13 mouse cellular contexts compared by ENCODE assay signal in genomic region chr7:143979986-143980385, GRCm38 (mm10). TPM values are rescaled to one million over a fixed set of nuclear protein-coding genes. Genes with fewer than 3 reads are reported as not detected.
DNase-seq lines count a peak whose midpoint lies in the region; ATAC-seq lines count a peak whose summit lies in the region.
"Had no signal": no experiment of that assay in that cellular context is flagged by ENCODE, and none has a peak within 500 bp of the region (broad histone marks: within the 10 kb centered on the region; RNA-seq: fewer than 3 reads in every experiment).

No protein-coding gene starts in this region.

- peak overlapping the region; percentile 54; the same call in 1 of the 2 replicates for H3K4me3 ChIP-seq in hindbrain, embryonic 13.5 days
- H3K4me3 ChIP-seq in hindbrain, embryonic 14.5 days (replicated peaks; ENCODE audit: low read length), result no peak overlapping the region
- no peak overlapping the region for H3K4me3 ChIP-seq in lung, embryonic 15.5 days
- no peak overlapping the region for H3K4me3 ChIP-seq in neural tube, embryonic 14.5 days (ENCODE audit: low read depth, low read length)

- peaks cover 21% of the 10 kb centered on the region for H3K4me1 ChIP-seq in hindbrain, embryonic 13.5 days (replicated peaks)
- H3K4me1 ChIP-seq in hindbrain, embryonic 14.5 days (replicated peaks; ENCODE audit: control insufficient read depth, insufficient read depth, low read length), result peaks cover 14% of the 10 kb centered on the region; the same call in 1 of the 2 replicates
- peaks cover 20% of the 10 kb centered on the region; the same call in 1 of the 2 replicates for H3K4me1 ChIP-seq in lung, embryonic 15.5 days
- H3K4me1 ChIP-seq in neural tube, embryonic 14.5 days (ENCODE audit: control insufficient read depth, insufficient read depth, low read length), result peaks cover 13% of the 10 kb centered on the region

- no peak for ATAC-seq in hindbrain, embryonic 13.5 days (ENCODE audit: low FRiP score)
- ATAC-seq in hindbrain, embryonic 14.5 days (ENCODE audit: low FRiP score), result no peak
- ATAC-seq in lung, embryonic 15.5 days (ENCODE audit: borderline replicate concordance, extremely low read depth, low FRiP score, low TSS enrichment), result no peak
- no peak for ATAC-seq in neural tube, embryonic 14.5 days (ENCODE audit: low read depth)

- H3K4me2 ChIP-seq in hindbrain, embryonic 13.5 days, result peak overlapping the region; percentile 98; the same call in 1 of the 2 replicates
- H3K4me2 ChIP-seq in hindbrain, embryonic 14.5 days (replicated peaks), result no peak overlapping the region; the same call in 1 of the 2 replicates
- peak overlapping the region; percentile 77; the same call in 1 of the 2 replicates for H3K4me2 ChIP-seq in lung, embryonic 15.5 days
- H3K4me2 ChIP-seq in neural tube, embryonic 14.5 days (ENCODE audit: low read depth, low read length), result 0 out of 2 replicates have a peak overlapping the region, but pooled peaks have one; percentile 12

- no peak overlapping the region for H3K9ac ChIP-seq in hindbrain, embryonic 13.5 days
- no peak overlapping the region for H3K9ac ChIP-seq in hindbrain, embryonic 14.5 days
- H3K9ac ChIP-seq in lung, embryonic 15.5 days, result no peak overlapping the region
- H3K9ac ChIP-seq in neural tube, embryonic 14.5 days (replicated peaks; ENCODE audit: low read depth, low read length), result no peak overlapping the region
- H3K9ac ChIP-seq: midbrain, embryonic 12.5 days had no signal

- H3K27me3 ChIP-seq in hindbrain, embryonic 13.5 days, result peaks cover 71% of the 10 kb centered on the region
- peaks cover 62% of the 10 kb centered on the region for H3K27me3 ChIP-seq in hindbrain, embryonic 14.5 days (ENCODE audit: control insufficient read depth, insufficient read depth, low read length)
- peaks cover 70% of the 10 kb centered on the region for H3K27me3 ChIP-seq in lung, embryonic 15.5 days
- H3K27me3 ChIP-seq in neural tube, embryonic 14.5 days (ENCODE audit: control insufficient read depth, insufficient read depth, low read length), result peaks cover 32% of the 10 kb centered on the region

- no peaks in the 10 kb centered on the region for H3K9me3 ChIP-seq in hindbrain, embryonic 13.5 days
- no peaks in the 10 kb centered on the region for H3K9me3 ChIP-seq in hindbrain, embryonic 14.5 days (ENCODE audit: control insufficient read depth, low read length)
- H3K9me3 ChIP-seq in lung, embryonic 15.5 days, result no peaks in the 10 kb centered on the region
- no peaks in the 10 kb centered on the region for H3K9me3 ChIP-seq in neural tube, embryonic 14.5 days (ENCODE audit: control insufficient read depth, low read length)
- H3K9me3 ChIP-seq: forebrain, embryonic 10.5 days; midbrain, embryonic 12.5 days had no signal

- H3K36me3 ChIP-seq in hindbrain, embryonic 13.5 days, result no peaks in the 10 kb centered on the region
- no peaks in the 10 kb centered on the region for H3K36me3 ChIP-seq in hindbrain, embryonic 14.5 days (replicated peaks; ENCODE audit: control insufficient read depth, insufficient read depth)
- H3K36me3 ChIP-seq in lung, embryonic 15.5 days, result no peaks in the 10 kb centered on the region
- H3K36me3 ChIP-seq in neural tube, embryonic 14.5 days (ENCODE audit: control insufficient read depth, insufficient read depth, low read length), result no peaks in the 10 kb centered on the region
- H3K36me3 ChIP-seq: forebrain, embryonic 10.5 days; midbrain, embryonic 12.5 days had no signal

- DNase-seq in hindbrain, embryonic 14.5 days (ENCODE audit: low spot score), result no peak
- no peak for DNase-seq in lung, postnatal 4 days
- peak; percentile 49 for DNase-seq in kidney, postnatal 14 days
- DNase-seq in right cerebral cortex, postnatal 14 days, result no peak
- no peak for DNase-seq in thymus, postnatal 4 days
- DNase-seq: cerebellum, postnatal 10 days; lung, postnatal 10 days; spleen, adult 18-20 months had no signal

- no peak overlapping the region for H3K27ac ChIP-seq in hindbrain, embryonic 13.5 days
- H3K27ac ChIP-seq in hindbrain, embryonic 14.5 days, result no peak overlapping the region
- H3K27ac ChIP-seq in lung, embryonic 15.5 days, result no peak overlapping the region
- H3K27ac ChIP-seq in neural tube, embryonic 14.5 days (ENCODE audit: low read depth, low read length), result no peak overlapping the region
- H3K27ac ChIP-seq: midbrain, embryonic 12.5 days had no signal

- WGBS in hindbrain, embryonic 13.5 days, result 73% methylated on average over 5 of the region's 5 CpGs
- WGBS in hindbrain, embryonic 14.5 days, result 64% methylated on average over 5 of the region's 5 CpGs
- WGBS in lung, embryonic 15.5 days, result 53% methylated on average over 5 of the region's 5 CpGs
- WGBS in neural tube, embryonic 14.5 days, result 74% methylated on average over 5 of the region's 5 CpGs

RNA-seq across cellular contexts. Expression of gene Shank2, which starts 21.7 kb away (rescaled TPM):
- 6.5 and 6.8 TPM in 2 replicates for polyA plus RNA-seq in hindbrain, embryonic 13.5 days (2015; fragmentation: Nextera tagmentation; extraction: Ambion mirVana)
- 10.7 and 11.3 TPM in 2 replicates for polyA plus RNA-seq in hindbrain, embryonic 14.5 days (2014; fragmentation: Nextera tagmentation; extraction: Ambion mirVana)
- polyA plus RNA-seq in lung, embryonic 15.5 days (2015; fragmentation: Nextera tagmentation; extraction: Ambion mirVana), result 1.4 and 1.8 TPM in 2 replicates
- polyA plus RNA-seq in neural tube, embryonic 14.5 days (2014; fragmentation: Nextera tagmentation; extraction: Ambion mirVana), result 11.7 and 16.1 TPM in 2 replicates
